Mouse (Mus musculus) stomach, embryonic 16.5 days (tissue): ENCODE results near the gene Mdga1. TPM values are rescaled to one million over a fixed set of nuclear protein-coding genes. Genes with fewer than 3 reads are reported as not detected.
A peak's percentile ranks its signal among the peaks of the same experiment; 100 is the strongest.

ENCODE experiments used
- ATAC-seq: fragments of 200-750 bp; cut with Nextera tagmentation; 2 replicates; pipeline ENCODE4 v1.8.0; 2017; ENCODE audit warnings: moderate number of reproducible peaks, moderate TSS enrichment; ENCODE audit not compliant: insufficient read depth, low FRiP score
- H3K27ac ChIP-seq: fragments of 300-500 bp; sonication (generic); 2 replicates; pipeline ENCODE4 v1.5.1; 2014; ENCODE audit warnings: low read length
- H3K27me3 ChIP-seq: fragments of 300-500 bp; sonication (generic); 2 replicates; pipeline ENCODE4 v1.6.1; 2014; ENCODE audit warnings: low read length, control low read depth, mixed read lengths; ENCODE audit not compliant: control insufficient read depth, insufficient read depth
- H3K36me3 ChIP-seq: fragments of 300-500 bp; sonication (generic); 2 replicates; pipeline ENCODE4 v1.6.1; 2014; ENCODE audit warnings: low read length; ENCODE audit not compliant: control insufficient read depth, insufficient read depth
- H3K4me1 ChIP-seq: fragments of 300-500 bp; sonication (generic); 2 replicates; pipeline ENCODE4 v1.6.1; 2014; ENCODE audit warnings: low read length, control low read depth, mixed read lengths; ENCODE audit not compliant: control insufficient read depth, insufficient read depth
- H3K4me2 ChIP-seq: fragments of 300-500 bp; sonication (generic); 2 replicates; pipeline ENCODE4 v1.6.1; 2014; ENCODE audit warnings: low read depth, low read length, mixed read lengths
- H3K4me3 ChIP-seq: fragments of 300-500 bp; sonication (generic); replicated peaks from 2 replicates; pipeline ENCODE4 v1.5.1; 2014; ENCODE audit warnings: mild to moderate bottlenecking, low read length
- H3K9ac ChIP-seq: fragments of 300-500 bp; sonication (generic); 2 replicates; pipeline ENCODE4 v1.6.1; 2014; ENCODE audit warnings: low read length
- H3K9me3 ChIP-seq: fragments of 300-500 bp; sonication (generic); replicated peaks from 2 replicates; pipeline ENCODE4 v1.6.1; 2016; ENCODE audit warnings: low read length, control low read depth; ENCODE audit not compliant: control insufficient read depth
- WGBS: fragments of 180-500 bp; shearing (Covaris S2); extraction: QIAGEN DNeasy Blood & Tissue Kit; methylation state at CpG from one replicate; pipeline ENCODE4 v1.1.7; 2014; 5-methylcytosine and 5-hydroxymethylcytosine counted together
- polyA plus RNA-seq: library from polyadenylated mRNA; unstranded; fragments of >200 nt; fragmentation: Nextera tagmentation; extraction: Ambion mirVana; gene quantifications from 2 replicates; pipeline ENCODE4 v1.2.1, GENCODE M21; 2015

Gene Mdga1
- polyA plus RNA-seq, 1 experiment from 2014 or later = 2.9 TPM

GRCm38 (mm10) chr17:30004203-30005102 lies 34.6 kb upstream of the Mdga1 start, which contains the start of gene Zfand3:
TSS of gene Zfand3 (plus strand) at chr17:30004733.
- Histone ChIP-seq H3K9me3 (no peaks in the 10 kb centered on the region), H3K4me3 (peak within 1 kb of the TSS; percentile 61), H3K4me2 (peak within 1 kb of the TSS; percentile 76), H3K27ac (peak within 1 kb of the TSS; percentile 98), H3K36me3 (no peaks in the 10 kb centered on the region), H3K27me3 (no peaks in the 10 kb centered on the region), H3K4me1 (peaks cover 32% of the 10 kb centered on the region), H3K9ac (peak within 1 kb of the TSS; percentile 87)
- peak; percentile 94 for ATAC-seq
- WGBS = under 1% methylated on average over 69 of the region's 93 CpGs

- Histone ChIP-seq H3K36me3 (no peaks in the 10 kb centered on the region), H3K9ac (no peak overlapping the region), H3K27ac (no peak overlapping the region), H3K4me1 (peaks cover 4% of the 10 kb centered on the region; the same call in 1 of the 2 replicates), H3K4me2 (no peak overlapping the region), H3K4me3 (no peak overlapping the region), H3K27me3 (no peaks in the 10 kb centered on the region), H3K9me3 (no peaks in the 10 kb centered on the region)
- WGBS = 78% methylated on average over 24 of the region's 24 CpGs
- no peak for ATAC-seq
Measured at GRCm38 (mm10) chr17:29998566-29999295, 28.8 kb upstream of the Mdga1 start.

GRCm38 (mm10) chr17:29997726-29998125 lies 27.8 kb upstream of the Mdga1 start:
- Histone ChIP-seq H3K27ac (no peak overlapping the region), H3K27me3 (no peaks in the 10 kb centered on the region), H3K4me1 (no peaks in the 10 kb centered on the region), H3K4me2 (no peak overlapping the region), H3K9ac (no peak overlapping the region), H3K9me3 (no peaks in the 10 kb centered on the region), H3K36me3 (no peaks in the 10 kb centered on the region), H3K4me3 (no peak overlapping the region)
- no peak for ATAC-seq
- 75% methylated on average over 7 of the region's 7 CpGs for WGBS

- Histone ChIP-seq H3K9me3 (no peaks in the 10 kb centered on the region), H3K4me3 (no peak overlapping the region), H3K4me1 (no peaks in the 10 kb centered on the region), H3K27ac (no peak overlapping the region), H3K27me3 (no peaks in the 10 kb centered on the region), H3K4me2 (no peak overlapping the region), H3K36me3 (no peaks in the 10 kb centered on the region), H3K9ac (no peak overlapping the region)
- 82% methylated on average over 5 of the region's 5 CpGs for WGBS
- ATAC-seq = no peak
Measured at GRCm38 (mm10) chr17:29995986-29996385, 26.1 kb upstream of the Mdga1 start.

GRCm38 (mm10) chr17:29994459-29994858 lies 24.6 kb upstream of the Mdga1 start:
- Histone ChIP-seq H3K4me1 (no peaks in the 10 kb centered on the region), H3K36me3 (no peaks in the 10 kb centered on the region), H3K4me3 (no peak overlapping the region), H3K9ac (no peak overlapping the region), H3K27me3 (no peaks in the 10 kb centered on the region), H3K27ac (no peak overlapping the region), H3K9me3 (no peaks in the 10 kb centered on the region), H3K4me2 (no peak overlapping the region)
- WGBS = 88% methylated on average over 4 of the region's 4 CpGs
- no peak for ATAC-seq

GRCm38 (mm10) chr17:29994011-29994410 lies 24.1 kb upstream of the Mdga1 start:
- no peaks in the 10 kb centered on the region for H3K27me3 ChIP-seq
- WGBS = 76% methylated on average over 3 of the region's 3 CpGs
- no peaks in the 10 kb centered on the region for H3K4me1 ChIP-seq
- no peak overlapping the region for H3K27ac ChIP-seq
- no peaks in the 10 kb centered on the region for H3K36me3 ChIP-seq
- ATAC-seq = no peak
- H3K4me2 ChIP-seq = no peak overlapping the region
- no peak overlapping the region for H3K9ac ChIP-seq
- H3K9me3 ChIP-seq = no peaks in the 10 kb centered on the region
- H3K4me3 ChIP-seq = no peak overlapping the region

- Histone ChIP-seq H3K27ac (no peak overlapping the region), H3K4me2 (no peak overlapping the region), H3K9ac (no peak overlapping the region), H3K9me3 (no peaks in the 10 kb centered on the region), H3K4me1 (no peaks in the 10 kb centered on the region), H3K27me3 (no peaks in the 10 kb centered on the region), H3K36me3 (no peaks in the 10 kb centered on the region), H3K4me3 (no peak overlapping the region)
- 57% methylated on average over 8 of the region's 8 CpGs for WGBS
- no peak for ATAC-seq
Measured at GRCm38 (mm10) chr17:29993488-29993887, 23.6 kb upstream of the Mdga1 start.

- Histone ChIP-seq H3K4me1 (no peaks in the 10 kb centered on the region), H3K4me2 (no peak overlapping the region), H3K36me3 (no peaks in the 10 kb centered on the region), H3K9me3 (no peaks in the 10 kb centered on the region), H3K4me3 (no peak overlapping the region), H3K27me3 (no peaks in the 10 kb centered on the region), H3K27ac (no peak overlapping the region), H3K9ac (no peak overlapping the region)
- 83% methylated on average over 2 of the region's 2 CpGs for WGBS
- no peak for ATAC-seq
Measured at GRCm38 (mm10) chr17:29990845-29991244, 21.0 kb upstream of the Mdga1 start.

- ATAC-seq = no peak
- WGBS = 86% methylated on average over 3 of the region's 3 CpGs
Measured at GRCm38 (mm10) chr17:29990136-29990535, 20.2 kb upstream of the Mdga1 start.

More at GRCm38 (mm10) chr17:29990136-29990535, 20.2 kb upstream of the Mdga1 start:
- Histone ChIP-seq H3K4me2 (no peak overlapping the region), H3K4me3 (no peak overlapping the region), H3K27me3 (no peaks in the 10 kb centered on the region), H3K9ac (no peak overlapping the region), H3K27ac (no peak overlapping the region), H3K36me3 (no peaks in the 10 kb centered on the region), H3K9me3 (no peaks in the 10 kb centered on the region), H3K4me1 (no peaks in the 10 kb centered on the region)
